Mouse (Mus musculus) heart, postnatal 0 days (tissue): ENCODE data around the gene Fgf8.

Source experiments
- CTCF ChIP-seq: IDR thresholded peaks from 2 replicates; pipeline ENCODE4 v1.5.1; 2016; ENCODE audit warnings: antibody characterized with exemption, control low read depth, low read depth
- EP300 ChIP-seq: IDR thresholded peaks from 2 replicates; pipeline ENCODE4 v1.6.1; 2016; ENCODE audit warnings: antibody characterized with exemption, low read depth

- 0 out of 2 replicates have a peak, but pooled peaks have one; percentile 7 for TF ChIP-seq CTCF
- no peak for TF ChIP-seq EP300
Observed at GRCm38 (mm10) chr19:45694056-45694455, 48.7 kb downstream of the Fgf8 start.
